Mouse (Mus musculus): Measurements from ENCODE around the gene Lig1. TPM values are rescaled to one million over a fixed set of nuclear protein-coding genes. Genes with fewer than 3 reads are reported as not detected.

Gene Lig1
- polyA plus RNA-seq (2017; shearing (Covaris generic)), result 13.6 TPM

DNA sequence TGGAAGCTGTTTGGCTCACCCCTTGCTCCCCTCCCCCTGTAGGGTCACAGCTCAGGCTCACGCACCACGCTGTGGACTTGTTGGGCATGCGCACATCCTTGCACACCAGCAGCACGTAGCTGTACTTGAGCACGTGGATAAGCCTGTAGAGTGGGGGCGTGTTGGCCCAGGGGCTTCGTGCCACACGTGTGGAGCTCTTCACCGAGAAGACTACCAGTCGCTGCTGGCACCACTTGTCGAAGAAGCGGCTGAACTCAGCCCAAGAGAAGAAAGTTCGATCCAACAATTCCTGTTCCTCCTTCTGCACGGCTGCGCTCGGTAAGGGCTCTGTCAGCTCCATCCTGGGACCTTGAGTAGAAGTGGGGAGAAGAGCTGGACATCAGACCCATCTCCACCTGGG is at the start of gene Lig1:
Gene Lig1, plus strand, starts transcription at position 203 of the 400 bp plus-strand sequence.

GRCm38 (mm10) chr7:13278308-13278891 is 1.3 kb downstream of the Lig1 start, which contains the start of gene Zswim9:
Gene Zswim9 (minus strand): TSS chr7:13278721.

DNA sequence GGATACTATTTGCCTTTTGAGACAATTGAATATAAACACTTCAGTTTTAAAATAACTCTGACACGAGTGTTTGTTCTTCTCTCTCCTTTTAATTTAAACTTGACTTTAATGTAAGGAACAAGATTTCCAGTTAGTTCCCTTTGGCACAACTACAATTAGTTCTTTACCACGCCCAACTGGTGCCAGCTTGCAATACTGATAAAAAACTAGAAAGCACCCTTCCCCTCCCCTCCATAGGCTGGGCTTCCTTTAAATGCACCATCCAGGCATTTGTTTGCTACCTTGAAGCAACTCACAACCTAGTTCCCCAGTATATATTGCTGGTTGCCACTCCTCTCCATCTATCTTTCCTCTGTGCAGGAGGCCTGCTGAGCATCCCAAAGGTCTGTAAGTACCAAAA is 47.2 kb downstream of the Lig1 start, which contains the start of gene Pla2g4c:
Gene Pla2g4c, plus strand, starts transcription at position 340 of the 400 bp plus-strand sequence.

Other genes with a start within 250 kb of the Lig1 start
- gene Chmp2a, start 242.5 kb upstream of the Lig1 start, polyA plus RNA-seq (2017; shearing (Covaris generic)), result 163 TPM
- gene Ube2m, start 239.0 kb upstream of the Lig1 start, polyA plus RNA-seq (2017; shearing (Covaris generic)), result 133 TPM
- gene Mzf1, start 222.5 kb upstream of the Lig1 start, polyA plus RNA-seq (2017; shearing (Covaris generic)), result 0.09 TPM
- not detected for gene Vmn1r85, start 182.1 kb upstream of the Lig1 start, polyA plus RNA-seq (2017; shearing (Covaris generic))
- gene Vmn1r86, start 157.4 kb upstream of the Lig1 start, polyA plus RNA-seq (2017; shearing (Covaris generic)), result not detected
- 0.16 TPM for gene Vmn1r87, start 137.1 kb upstream of the Lig1 start, polyA plus RNA-seq (2017; shearing (Covaris generic))
- 0.07 TPM for gene Vmn1r88, start 117.7 kb upstream of the Lig1 start, polyA plus RNA-seq (2017; shearing (Covaris generic))
- gene Vmn1r89, start 64.3 kb upstream of the Lig1 start, polyA plus RNA-seq (2017; shearing (Covaris generic)), result not detected
- 1.7 TPM for gene Zswim9, start 1.4 kb downstream of the Lig1 start, polyA plus RNA-seq (2017; shearing (Covaris generic))
- not detected for gene Pla2g4c, start 47.4 kb downstream of the Lig1 start, polyA plus RNA-seq (2017; shearing (Covaris generic))
- not detected for gene Cabp5, start 120.8 kb downstream of the Lig1 start, polyA plus RNA-seq (2017; shearing (Covaris generic))
- gene Bsph1, start 173.6 kb downstream of the Lig1 start, polyA plus RNA-seq (2017; shearing (Covaris generic)), result not detected

Measured in effector memory CD4-positive, alpha-beta T cell, adult 5 months (primary cell).